Mouse (Mus musculus): ENCODE data around the gene Syngr3.

The Syngr3 gene

DNA sequence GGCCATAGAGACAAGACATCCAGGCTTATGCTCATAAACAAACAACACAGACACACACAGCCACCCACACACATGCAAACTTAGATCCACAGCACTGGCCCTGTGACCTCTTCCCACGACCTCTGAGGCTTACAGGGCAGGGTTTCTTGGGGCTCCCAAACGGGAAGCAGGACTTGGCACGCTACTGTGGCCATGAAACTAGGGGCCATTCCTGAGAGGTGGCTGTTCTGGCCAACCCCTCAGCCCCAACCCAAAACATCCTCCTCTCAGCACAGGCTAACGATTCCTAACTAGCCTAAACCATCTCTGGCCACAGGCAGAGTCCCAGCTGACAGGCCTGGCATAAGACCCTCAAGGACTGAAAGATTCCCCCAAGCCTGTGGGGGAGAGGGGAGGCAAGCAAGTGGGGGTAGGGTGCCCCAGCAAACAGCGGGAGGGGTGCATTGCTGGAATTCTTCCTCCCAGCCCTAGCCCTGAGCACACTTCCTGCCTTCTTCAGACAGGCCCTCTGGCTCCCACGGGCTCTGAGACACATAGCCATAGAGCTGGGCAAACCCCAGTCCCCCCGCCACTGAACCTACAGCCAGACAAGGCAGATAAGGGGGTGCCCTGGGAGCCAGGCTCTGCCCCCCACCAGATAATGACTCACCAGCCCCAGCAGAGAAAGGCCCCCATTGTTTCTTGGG is 45.6 kb downstream of the Syngr3 start:
- no peak for DNase-seq

DNA sequence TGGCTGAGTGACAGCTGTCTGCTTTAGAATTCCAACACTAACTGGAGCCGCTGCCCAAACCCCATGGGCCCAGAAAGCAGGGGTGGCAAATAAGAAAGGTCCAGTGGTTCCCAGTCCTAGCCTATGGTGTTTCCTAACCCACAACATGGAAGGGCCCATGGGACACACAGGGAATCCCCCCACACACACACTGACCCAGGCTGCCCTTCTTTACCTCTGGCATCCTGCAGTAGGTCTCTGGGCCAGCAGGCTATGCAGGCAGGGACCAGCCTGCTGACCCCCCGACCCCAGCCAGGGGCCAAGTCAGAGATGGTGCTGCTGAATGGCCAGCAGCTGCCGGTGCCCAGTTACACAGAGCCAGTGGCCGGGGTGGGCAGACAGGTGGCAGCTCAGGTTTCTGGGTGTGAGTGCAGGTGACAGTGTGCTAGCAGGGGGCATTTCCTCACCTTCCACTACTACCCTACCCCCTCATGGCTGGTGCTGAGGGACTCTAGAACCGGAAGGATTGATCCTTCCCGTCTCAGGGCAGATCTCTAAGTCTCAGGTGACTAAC is 46.9 kb downstream of the Syngr3 start:
- no peak for DNase-seq

DNA sequence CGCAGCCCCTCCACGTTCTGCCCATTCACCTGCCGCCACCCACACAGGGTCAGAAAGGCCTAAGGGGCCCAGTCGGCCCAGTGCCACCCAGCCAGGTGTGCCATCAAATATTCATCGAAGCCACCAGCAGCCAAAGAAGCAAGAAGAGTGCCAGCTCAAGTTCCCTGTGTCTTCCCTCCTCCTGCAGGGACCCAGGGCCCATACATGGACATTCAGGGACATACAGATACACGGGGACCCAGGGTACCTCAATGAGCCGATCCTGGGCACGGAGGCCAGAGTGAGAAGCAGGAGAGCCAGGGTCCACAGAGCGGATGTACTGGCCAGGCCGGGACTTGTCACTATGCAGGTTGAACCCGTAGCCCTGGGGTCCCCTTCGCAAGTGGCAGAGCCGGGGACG is 47.8 kb downstream of the Syngr3 start:
- no peak for DNase-seq

DNA sequence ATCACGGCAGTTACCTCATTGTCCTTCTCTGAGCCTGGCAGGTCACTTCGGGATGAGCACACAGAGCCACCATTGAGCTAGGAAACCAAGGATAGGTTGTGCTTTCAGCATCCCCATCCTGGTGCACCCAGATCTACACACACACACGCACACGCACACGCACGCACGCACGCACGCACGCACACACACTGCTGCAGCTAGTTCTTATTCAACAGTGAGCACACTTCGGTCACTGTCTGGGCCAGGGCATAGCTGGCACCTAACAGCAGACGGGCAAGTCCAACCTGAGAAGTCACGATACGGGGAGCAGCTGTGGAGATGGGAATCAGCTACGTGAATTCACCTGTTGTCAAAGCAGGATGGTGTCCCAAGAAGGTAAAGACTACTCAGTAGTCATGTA is 49.2 kb downstream of the Syngr3 start:
- no peak for DNase-seq

DNA sequence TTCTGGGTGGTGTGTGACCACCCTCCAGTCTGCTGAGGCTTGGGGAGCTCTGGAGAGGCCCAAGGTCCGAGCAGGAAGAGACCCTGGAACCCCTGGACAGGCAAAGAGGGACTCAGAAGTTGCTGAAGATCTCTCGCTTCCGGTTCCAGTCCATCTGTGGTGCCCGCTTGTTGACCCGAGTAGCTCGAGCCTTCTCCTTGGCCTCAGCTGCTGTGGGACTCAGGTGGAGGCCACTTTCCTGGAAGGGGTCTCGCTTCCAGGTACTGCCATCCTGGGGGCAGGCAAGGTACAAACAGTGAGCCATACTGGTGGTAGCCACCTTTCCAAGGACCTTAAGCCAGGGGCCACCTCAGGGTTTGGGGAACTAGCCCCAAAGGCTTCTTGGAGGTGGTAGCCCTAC is 49.6 kb downstream of the Syngr3 start:
- DNase-seq, result no peak

DNA sequence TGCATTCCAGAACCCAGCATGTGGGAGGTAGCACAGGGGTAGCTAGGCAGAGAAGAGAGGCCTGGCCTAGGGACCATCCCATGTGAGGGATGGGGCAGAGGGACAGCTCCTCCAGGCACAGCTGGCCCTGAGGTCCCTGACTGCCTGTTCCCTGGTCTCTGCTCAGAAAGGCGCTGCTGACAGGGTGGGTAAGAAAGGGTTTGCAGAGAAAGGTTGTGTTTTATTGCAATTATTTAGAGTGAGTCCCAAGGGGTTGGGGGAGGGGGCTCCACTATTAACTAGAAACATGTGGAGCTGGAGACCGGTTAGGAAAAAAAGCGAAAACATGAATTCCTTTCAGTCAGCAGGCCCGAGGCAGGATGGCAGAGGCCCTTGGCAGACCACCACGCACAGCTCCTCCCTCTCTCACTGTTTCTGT is 50.2 kb downstream of the Syngr3 start:
- DNase-seq, result no peak

DNA sequence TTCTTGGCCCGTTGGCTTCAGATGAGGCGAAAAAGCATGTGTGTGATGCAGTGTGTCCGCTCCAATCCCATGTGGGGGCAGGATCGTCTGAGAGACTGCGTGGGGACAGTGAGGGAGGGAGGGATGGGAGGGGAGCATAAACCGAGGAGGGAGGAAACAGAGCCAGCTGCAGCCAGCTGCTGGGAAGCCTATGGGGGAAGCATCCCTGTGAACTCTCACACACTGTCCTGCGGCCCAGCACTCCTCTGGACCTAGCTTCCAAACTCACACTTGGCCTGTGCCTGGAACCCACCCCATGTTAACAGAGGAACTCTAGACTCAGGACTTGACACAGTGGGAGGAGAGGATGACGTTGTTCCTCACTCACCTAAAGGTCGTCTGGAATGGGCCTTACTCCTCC is 50.9 kb downstream of the Syngr3 start:
- DNase-seq, result no peak

DNA sequence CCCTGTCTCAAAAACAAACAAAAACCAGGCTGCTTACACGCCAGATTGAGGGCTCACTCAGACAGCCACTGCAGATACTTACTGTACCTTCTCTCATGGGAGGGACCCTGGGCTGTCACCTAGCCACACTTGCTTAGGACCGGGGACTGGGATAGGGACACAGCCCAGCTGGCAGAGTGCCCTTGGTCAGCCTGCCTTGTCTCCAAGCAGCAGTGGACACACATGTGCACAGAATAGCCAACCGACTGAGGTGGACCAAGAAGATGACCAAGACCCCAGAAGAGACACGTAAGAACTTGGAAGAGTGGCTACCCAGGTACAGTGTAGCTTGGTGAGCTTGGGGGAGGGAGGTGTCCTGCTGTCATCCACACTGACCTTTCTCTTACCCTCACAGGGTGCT is 51.5 kb downstream of the Syngr3 start:
- DNase-seq, result no peak

DNA sequence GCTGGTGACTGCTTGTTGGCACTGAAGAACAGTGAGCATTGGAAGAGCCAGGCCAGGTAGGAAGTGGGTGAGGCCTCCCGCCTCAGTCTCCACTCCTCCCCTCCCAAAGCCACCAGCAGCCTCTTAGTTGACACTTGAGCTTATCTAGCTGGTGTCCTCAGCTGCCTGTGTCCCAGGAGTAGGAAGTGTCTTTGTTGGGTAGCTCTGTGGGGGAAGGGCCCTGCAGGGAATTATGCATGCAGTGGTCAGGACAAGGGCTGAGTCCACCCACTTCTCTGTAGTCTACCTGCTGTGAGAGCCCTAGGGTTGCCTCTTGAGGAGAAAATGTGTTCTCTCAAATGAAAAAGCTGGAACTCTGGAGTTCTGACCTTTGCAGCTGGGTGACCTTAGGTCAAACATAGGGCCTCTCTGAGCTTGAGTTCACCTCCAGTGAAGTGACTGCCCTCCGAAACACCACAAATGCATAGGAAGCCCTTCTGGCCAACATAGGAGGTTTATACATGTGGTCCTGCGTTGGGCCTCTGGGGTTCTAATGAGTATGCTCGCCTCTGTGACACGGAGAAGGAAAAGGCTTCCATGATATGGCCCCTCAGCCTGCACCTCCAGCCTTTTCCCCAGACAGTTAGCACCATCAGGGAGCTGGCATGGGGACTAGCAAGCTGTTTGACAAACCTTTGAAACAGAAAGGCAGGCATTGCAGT is 52.8 kb downstream of the Syngr3 start:
- no peak for DNase-seq

DNA sequence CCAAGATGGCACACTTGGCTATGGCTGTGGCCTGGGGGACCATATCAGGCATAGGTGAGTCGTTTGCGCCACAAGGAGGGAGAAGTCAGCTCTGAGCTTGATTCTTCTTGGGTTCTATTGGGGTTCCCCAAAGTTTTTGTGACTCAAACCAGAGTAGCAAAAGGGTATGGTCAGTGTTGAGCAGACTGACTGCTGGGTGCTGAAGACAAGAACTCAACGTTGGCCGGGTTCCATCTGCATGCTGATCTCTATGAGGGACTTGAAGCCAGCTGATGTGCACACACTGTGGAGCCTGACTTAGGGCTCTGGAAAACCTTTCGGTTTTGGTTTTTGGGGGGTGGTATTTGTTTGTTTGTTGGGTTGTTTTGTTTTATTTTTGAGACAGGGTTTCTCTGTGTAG is 54.1 kb downstream of the Syngr3 start:
- DNase-seq, result no peak

Measured in right cerebral cortex, adult 18-20 months (tissue).